Mouse (Mus musculus) cerebellum, postnatal 14 days (tissue): ENCODE data around the gene Gm28308.
A peak's percentile ranks its signal among the peaks of the same experiment; 100 is the strongest.

Experiments
- DNase-seq, 2 experiments: peaks; one replicate each; pipeline ENCODE4 v3.0.0; 2021; ENCODE audit warnings: mixed read lengths in 2 of 2

Gm28308 gene

GRCm38 (mm10) chr6:52246403-52246803 is 33.3 kb upstream of the Gm28308 start:
- DNase-seq = no peak

- no peak for DNase-seq
These were observed 32.6 kb upstream of the Gm28308 start, which contains the start of gene Hoxa11 for GRCm38 (mm10) chr6:52245757-52246142. Gene Hoxa11 (minus strand): TSS chr6:52245810.

GRCm38 (mm10) chr6:52245040-52245756 is 32.1 kb upstream of the Gm28308 start:
- no peak for DNase-seq

GRCm38 (mm10) chr6:52244471-52245039 is 31.4 kb upstream of the Gm28308 start:
- no peak for DNase-seq

- DNase-seq = no peak
These were observed 30.6 kb upstream of the Gm28308 start for GRCm38 (mm10) chr6:52243681-52244121.

- no peak for DNase-seq
These were observed 29.7 kb upstream of the Gm28308 start for GRCm38 (mm10) chr6:52242801-52243332.

- DNase-seq = no peak
These were observed 28.0 kb upstream of the Gm28308 start for GRCm38 (mm10) chr6:52241001-52241621.

- peak in 1 of 2 experiments; percentile 73 for DNase-seq
These were observed 27.4 kb upstream of the Gm28308 start, which contains the start of gene Hoxa10 for GRCm38 (mm10) chr6:52240389-52241000. Gene Hoxa10 (minus strand): TSS chr6:52240854.

- peak in 1 of 2 experiments; percentile 29 for DNase-seq
These were observed 26.7 kb upstream of the Gm28308 start for GRCm38 (mm10) chr6:52239625-52240388.

GRCm38 (mm10) chr6:52238976-52239375 is 25.8 kb upstream of the Gm28308 start:
- no peak for DNase-seq

GRCm38 (mm10) chr6:52238155-52238545 is 25.0 kb upstream of the Gm28308 start:
- DNase-seq = no peak

- DNase-seq = no peak
These were observed 24.4 kb upstream of the Gm28308 start for GRCm38 (mm10) chr6:52237346-52238154.

GRCm38 (mm10) chr6:52236806-52237205 is 23.7 kb upstream of the Gm28308 start:
- no peak for DNase-seq

GRCm38 (mm10) chr6:52235866-52236265 is 22.7 kb upstream of the Gm28308 start:
- no peak for DNase-seq

- no peak for DNase-seq
These were observed 22.1 kb upstream of the Gm28308 start for GRCm38 (mm10) chr6:52235267-52235666.

- DNase-seq = no peak
These were observed 21.4 kb upstream of the Gm28308 start for GRCm38 (mm10) chr6:52234428-52235140.

- DNase-seq = no peak
These were observed 20.6 kb upstream of the Gm28308 start for GRCm38 (mm10) chr6:52233546-52234427.

- DNase-seq = no peak
These were observed 19.9 kb upstream of the Gm28308 start for GRCm38 (mm10) chr6:52232984-52233545.

GRCm38 (mm10) chr6:52232568-52232965 is 19.4 kb upstream of the Gm28308 start:
- no peak for DNase-seq
